Mouse (Mus musculus) mouse embryonic stem cell (cell line): Measurements from ENCODE around the gene Pla2g5.
"Not testable (repeated sequence)": the region's sequence is repeated elsewhere in the genome, so short reads cannot be mapped to it uniquely, and the experiment has no call there.

Source experiments
- in situ Hi-C, 2 experiments: fragments of 300-500 bp; cut with MboI; formaldehyde crosslinking; loops; 1 replicate in 1 of 2; 3 replicates in 1 of 2; pipeline ENCODE4 v1.14.3; 2019 to 2020; ENCODE audit warnings: low sequenced_read_pairs in 2 of 2, low pct_unique_long_range_greater_than_20kb in 1 of 2, mixed read lengths in 1 of 2; ENCODE audit not compliant: unreplicated experiment in 1 of 2

Pla2g5 gene

GRCm38 (mm10) chr4:138863344-138863998, at the start of gene Pla2g5:
Pla2g5 (minus strand) TSS chr4:138863482.
- in situ Hi-C loops, result no loop called here

GRCm38 (mm10) chr4:138905624-138906337, 42.5 kb upstream of the Pla2g5 start:
- in situ Hi-C loops, result no loop called here

GRCm38 (mm10) chr4:138899361-138899760, 36.1 kb upstream of the Pla2g5 start:
- in situ Hi-C loops, result no loop called here

GRCm38 (mm10) chr4:138893789-138894188, 30.5 kb upstream of the Pla2g5 start:
- in situ Hi-C loops, result not testable (repeated sequence)

- in situ Hi-C loops, result no loop called here
Measured at GRCm38 (mm10) chr4:138892655-138893054, 29.4 kb upstream of the Pla2g5 start.

GRCm38 (mm10) chr4:138889635-138890034, 26.4 kb upstream of the Pla2g5 start:
- in situ Hi-C loops, result no loop called here

GRCm38 (mm10) chr4:138889165-138889564, 25.9 kb upstream of the Pla2g5 start:
- in situ Hi-C loops, result no loop called here

- in situ Hi-C loops, result no loop called here
Measured at GRCm38 (mm10) chr4:138884261-138884660, 21.0 kb upstream of the Pla2g5 start.

- in situ Hi-C loops, result no loop called here
Measured at GRCm38 (mm10) chr4:138882179-138882578, 18.9 kb upstream of the Pla2g5 start.

GRCm38 (mm10) chr4:138880811-138881584, 17.7 kb upstream of the Pla2g5 start:
- in situ Hi-C loops, result no loop called here

- in situ Hi-C loops, result no loop called here
Measured at GRCm38 (mm10) chr4:138879808-138880207, 16.5 kb upstream of the Pla2g5 start.

- in situ Hi-C loops, result no loop called here
Measured at GRCm38 (mm10) chr4:138878783-138879182, 15.5 kb upstream of the Pla2g5 start.

- in situ Hi-C loops, result no loop called here
Measured at GRCm38 (mm10) chr4:138877731-138878130, 14.4 kb upstream of the Pla2g5 start, which contains the start of gene Pla2g2e. Pla2g2e (plus strand) TSS chr4:138877942.

- in situ Hi-C loops, result no loop called here
Measured at GRCm38 (mm10) chr4:138875986-138876385, 12.7 kb upstream of the Pla2g5 start.

- in situ Hi-C loops, result not testable (repeated sequence)
Measured at GRCm38 (mm10) chr4:138875275-138875674, 12.0 kb upstream of the Pla2g5 start.

- in situ Hi-C loops, result no loop called here
Measured at GRCm38 (mm10) chr4:138873864-138874263, 10.6 kb upstream of the Pla2g5 start, which contains the start of gene Gm13030. Gm13030 (minus strand) TSS chr4:138873964.

- in situ Hi-C loops, result no loop called here
Measured at GRCm38 (mm10) chr4:138868666-138869065, 5.4 kb upstream of the Pla2g5 start.

GRCm38 (mm10) chr4:138866413-138866812, 3.1 kb upstream of the Pla2g5 start:
- in situ Hi-C loops, result no loop called here

- in situ Hi-C loops, result no loop called here
Measured at GRCm38 (mm10) chr4:138865991-138866390, 2.7 kb upstream of the Pla2g5 start.
